Mouse (Mus musculus): ENCODE results near the gene H2-Q1. TPM values are rescaled to one million over a fixed set of nuclear protein-coding genes. Genes with fewer than 3 reads are reported as not detected.
A peak's percentile ranks its signal among the peaks of the same experiment; 100 is the strongest.
"Not testable (repeated sequence)": the region's sequence is repeated elsewhere in the genome, so short reads cannot be mapped to it uniquely, and the experiment has no call there.

The H2-Q1 gene
- polyA plus RNA-seq, 1 experiment from 2014 or later, result 0.60 TPM

DNA sequence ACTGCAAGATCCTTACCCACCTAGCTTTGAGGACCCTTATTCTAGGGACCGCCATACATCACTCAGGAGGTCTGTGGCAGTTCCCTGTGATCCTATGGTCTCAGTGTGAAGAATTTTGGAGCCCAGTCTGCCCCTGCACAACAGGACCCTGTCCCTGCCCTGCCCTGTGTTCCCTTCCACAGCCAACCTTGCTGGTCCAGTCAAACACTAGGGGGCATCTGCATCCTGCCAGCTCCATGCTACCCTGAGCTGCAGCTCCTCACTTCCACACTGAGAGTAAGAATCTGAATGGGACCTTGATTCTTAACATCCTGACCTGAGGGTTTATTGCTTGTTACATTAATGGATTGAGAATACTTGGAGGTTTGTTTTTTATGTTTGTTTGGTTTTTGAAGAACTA, 4.9 kb downstream of the H2-Q1 start:
- H3K27me3 ChIP-seq (replicated peaks; ENCODE audit: control insufficient read depth, insufficient read depth, low read length), result peaks cover 15% of the 10 kb centered on the region
- not testable (repeated sequence) for H3K27ac ChIP-seq (ENCODE audit: low read depth, low read length); H3K36me3 ChIP-seq (ENCODE audit: control insufficient read depth, insufficient read depth, low read length); ATAC-seq (replicated peaks; ENCODE audit: low FRiP score); H3K4me2 ChIP-seq; H3K9me3 ChIP-seq (ENCODE audit: control insufficient read depth, low read length); H3K9ac ChIP-seq (ENCODE audit: low read depth, low read length); H3K4me3 ChIP-seq (ENCODE audit: low read depth, low read length); DNase-seq (ENCODE audit: low spot score); H3K4me1 ChIP-seq (replicated peaks; ENCODE audit: control insufficient read depth, insufficient read depth, low read length)
- WGBS, result 43% methylated on average over 1 of the region's 1 CpGs

GRCm38 (mm10) chr17:35326000-35326399, 5.8 kb downstream of the H2-Q1 start:
- ATAC-seq (replicated peaks; ENCODE audit: low FRiP score); H3K9me3 ChIP-seq (ENCODE audit: control insufficient read depth, low read length); H3K9ac ChIP-seq (ENCODE audit: low read depth, low read length); H3K27me3 ChIP-seq (replicated peaks; ENCODE audit: control insufficient read depth, insufficient read depth, low read length); H3K27ac ChIP-seq (ENCODE audit: low read depth, low read length); H3K4me3 ChIP-seq (ENCODE audit: low read depth, low read length); DNase-seq (ENCODE audit: low spot score); H3K4me2 ChIP-seq; H3K4me1 ChIP-seq (replicated peaks; ENCODE audit: control insufficient read depth, insufficient read depth, low read length); H3K36me3 ChIP-seq (ENCODE audit: control insufficient read depth, insufficient read depth, low read length): not testable (repeated sequence)

GRCm38 (mm10) chr17:35329714-35330113, 9.5 kb downstream of the H2-Q1 start:
- H3K9me3 ChIP-seq (ENCODE audit: control insufficient read depth, low read length); H3K4me3 ChIP-seq (ENCODE audit: low read depth, low read length); H3K27ac ChIP-seq (ENCODE audit: low read depth, low read length); H3K36me3 ChIP-seq (ENCODE audit: control insufficient read depth, insufficient read depth, low read length); H3K27me3 ChIP-seq (replicated peaks; ENCODE audit: control insufficient read depth, insufficient read depth, low read length); H3K4me2 ChIP-seq; H3K4me1 ChIP-seq (replicated peaks; ENCODE audit: control insufficient read depth, insufficient read depth, low read length); DNase-seq (ENCODE audit: low spot score); ATAC-seq (replicated peaks; ENCODE audit: low FRiP score); H3K9ac ChIP-seq (ENCODE audit: low read depth, low read length): not testable (repeated sequence)
- 50% methylated on average over 3 of the region's 3 CpGs for WGBS

GRCm38 (mm10) chr17:35331546-35331945, 11.3 kb downstream of the H2-Q1 start:
- not testable (repeated sequence) for H3K4me3 ChIP-seq (ENCODE audit: low read depth, low read length); H3K9ac ChIP-seq (ENCODE audit: low read depth, low read length)
- 53% methylated on average over 6 of the region's 6 CpGs for WGBS

GRCm38 (mm10) chr17:35342071-35342671, 22.0 kb downstream of the H2-Q1 start, which contains the start of gene H2-Q2:
TSS of gene H2-Q2 (plus strand) at chr17:35342242.
- no peaks in the 10 kb centered on the region for H3K36me3 ChIP-seq (ENCODE audit: control insufficient read depth, insufficient read depth, low read length)
- H3K4me2 ChIP-seq, result peak within 1 kb of the TSS; percentile 65
- H3K27ac ChIP-seq (ENCODE audit: low read depth, low read length), result no peak within 1 kb of the TSS
- peaks cover 30% of the 10 kb centered on the region for H3K27me3 ChIP-seq (replicated peaks; ENCODE audit: control insufficient read depth, insufficient read depth, low read length)
- DNase-seq (ENCODE audit: low spot score) (no peak), ATAC-seq (replicated peaks; ENCODE audit: low FRiP score) (no peak)
- 3% methylated on average over 40 of the region's 40 CpGs for WGBS
- no peaks in the 10 kb centered on the region for H3K9me3 ChIP-seq (ENCODE audit: control insufficient read depth, low read length)
- H3K4me3 ChIP-seq (ENCODE audit: low read depth, low read length), result peak within 1 kb of the TSS; percentile 47
- H3K4me1 ChIP-seq (replicated peaks; ENCODE audit: control insufficient read depth, insufficient read depth, low read length), result peaks cover 3% of the 10 kb centered on the region; the same call in 1 of the 2 replicates
- 0 out of 2 replicates have a peak within 1 kb of the TSS, but pooled peaks have one; percentile 30 for H3K9ac ChIP-seq (ENCODE audit: low read depth, low read length)

More at GRCm38 (mm10) chr17:35331546-35331945, 11.3 kb downstream of the H2-Q1 start:
- H3K4me1 ChIP-seq (replicated peaks; ENCODE audit: control insufficient read depth, insufficient read depth, low read length); H3K4me2 ChIP-seq; H3K9me3 ChIP-seq (ENCODE audit: control insufficient read depth, low read length); H3K27me3 ChIP-seq (replicated peaks; ENCODE audit: control insufficient read depth, insufficient read depth, low read length); H3K36me3 ChIP-seq (ENCODE audit: control insufficient read depth, insufficient read depth, low read length); DNase-seq (ENCODE audit: low spot score); H3K27ac ChIP-seq (ENCODE audit: low read depth, low read length); ATAC-seq (replicated peaks; ENCODE audit: low FRiP score): not testable (repeated sequence)

DNA sequence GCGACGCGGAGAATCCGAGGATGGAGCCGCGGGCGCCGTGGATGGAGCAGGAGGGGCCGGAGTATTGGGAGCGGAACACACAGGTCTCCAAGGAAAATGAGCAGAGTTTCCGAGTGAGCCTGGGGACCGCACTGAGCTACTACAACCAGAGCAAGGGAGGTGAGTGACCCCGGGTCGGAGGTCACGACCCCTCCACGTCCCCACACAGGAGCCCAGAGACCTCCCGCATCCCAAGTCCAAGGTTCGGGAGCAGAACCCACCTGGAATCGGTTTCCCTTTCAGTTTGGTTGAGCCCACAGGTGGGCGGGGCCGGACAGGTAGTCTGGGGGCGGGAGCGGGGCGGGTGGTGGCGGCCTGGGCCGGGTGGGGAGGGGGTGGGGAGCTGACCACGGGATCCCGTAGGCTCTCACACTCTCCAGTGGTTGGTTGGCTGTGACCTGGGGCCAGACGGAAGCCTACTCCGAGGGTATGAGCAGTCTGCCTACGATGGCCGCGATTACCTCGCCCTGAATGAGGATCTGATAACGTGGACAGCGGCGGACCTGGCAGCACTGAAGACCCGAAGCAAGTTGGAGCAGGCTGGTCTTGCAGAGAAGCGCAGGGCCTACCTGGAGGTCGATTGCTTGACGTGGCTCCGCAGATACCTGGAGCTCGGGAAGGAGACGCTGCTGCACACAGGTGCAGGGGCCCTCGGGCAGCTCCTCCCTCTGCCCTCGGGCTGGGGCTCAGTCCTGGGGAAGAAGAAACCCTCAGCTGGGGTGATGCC, 22.7 kb downstream of the H2-Q1 start:
- H3K4me3 ChIP-seq (ENCODE audit: low read depth, low read length), result peak overlapping the region; percentile 47
- H3K4me2 ChIP-seq, result peak overlapping the region; percentile 65
- peaks cover 30% of the 10 kb centered on the region for H3K27me3 ChIP-seq (replicated peaks; ENCODE audit: control insufficient read depth, insufficient read depth, low read length)
- H3K36me3 ChIP-seq (ENCODE audit: control insufficient read depth, insufficient read depth, low read length), result no peaks in the 10 kb centered on the region
- no peak overlapping the region for H3K27ac ChIP-seq (ENCODE audit: low read depth, low read length)
- no peak for DNase-seq (ENCODE audit: low spot score)
- H3K4me1 ChIP-seq (replicated peaks; ENCODE audit: control insufficient read depth, insufficient read depth, low read length), result peaks cover 3% of the 10 kb centered on the region; the same call in 1 of the 2 replicates
- 0 out of 2 replicates have a peak overlapping the region, but pooled peaks have one; percentile 30 for H3K9ac ChIP-seq (ENCODE audit: low read depth, low read length)
- 3% methylated on average over 46 of the region's 46 CpGs for WGBS
- ATAC-seq (replicated peaks; ENCODE audit: low FRiP score), result no peak
- no peaks in the 10 kb centered on the region for H3K9me3 ChIP-seq (ENCODE audit: control insufficient read depth, low read length)

DNA sequence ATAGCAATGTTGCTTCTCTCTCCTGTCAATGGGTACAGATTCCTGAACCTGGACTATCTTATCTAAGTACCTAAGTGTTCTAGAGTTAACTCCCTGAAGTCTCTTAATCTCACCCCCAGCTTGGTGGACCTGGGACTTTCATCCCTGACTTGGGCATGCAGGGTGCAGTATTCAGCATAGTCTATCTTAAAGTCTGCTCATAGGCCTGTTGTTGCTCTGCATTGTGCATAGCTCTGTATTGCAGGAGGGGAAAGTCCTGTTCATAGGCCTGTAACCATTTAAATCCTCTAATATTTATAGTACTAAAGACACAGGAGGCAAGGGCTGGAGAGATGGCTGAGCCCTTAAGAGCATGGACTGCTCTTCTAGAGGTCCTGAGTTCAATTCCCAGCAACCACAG, 27.5 kb downstream of the H2-Q1 start:
- H3K9ac ChIP-seq (ENCODE audit: low read depth, low read length); H3K4me3 ChIP-seq (ENCODE audit: low read depth, low read length); H3K36me3 ChIP-seq (ENCODE audit: control insufficient read depth, insufficient read depth, low read length); DNase-seq (ENCODE audit: low spot score); H3K4me2 ChIP-seq; H3K9me3 ChIP-seq (ENCODE audit: control insufficient read depth, low read length); H3K27ac ChIP-seq (ENCODE audit: low read depth, low read length); H3K4me1 ChIP-seq (replicated peaks; ENCODE audit: control insufficient read depth, insufficient read depth, low read length); ATAC-seq (replicated peaks; ENCODE audit: low FRiP score): not testable (repeated sequence)
- H3K27me3 ChIP-seq (replicated peaks; ENCODE audit: control insufficient read depth, insufficient read depth, low read length), result peaks cover 11% of the 10 kb centered on the region

- not testable (repeated sequence) for DNase-seq (ENCODE audit: low spot score); H3K27ac ChIP-seq (ENCODE audit: low read depth, low read length); H3K4me2 ChIP-seq; H3K9me3 ChIP-seq (ENCODE audit: control insufficient read depth, low read length); H3K4me3 ChIP-seq (ENCODE audit: low read depth, low read length); ATAC-seq (replicated peaks; ENCODE audit: low FRiP score); H3K9ac ChIP-seq (ENCODE audit: low read depth, low read length); H3K36me3 ChIP-seq (ENCODE audit: control insufficient read depth, insufficient read depth, low read length); H3K27me3 ChIP-seq (replicated peaks; ENCODE audit: control insufficient read depth, insufficient read depth, low read length); H3K4me1 ChIP-seq (replicated peaks; ENCODE audit: control insufficient read depth, insufficient read depth, low read length)
- WGBS, result 56% methylated on average over 6 of the region's 6 CpGs
Observed at GRCm38 (mm10) chr17:35353275-35353674, 33.1 kb downstream of the H2-Q1 start.

DNA sequence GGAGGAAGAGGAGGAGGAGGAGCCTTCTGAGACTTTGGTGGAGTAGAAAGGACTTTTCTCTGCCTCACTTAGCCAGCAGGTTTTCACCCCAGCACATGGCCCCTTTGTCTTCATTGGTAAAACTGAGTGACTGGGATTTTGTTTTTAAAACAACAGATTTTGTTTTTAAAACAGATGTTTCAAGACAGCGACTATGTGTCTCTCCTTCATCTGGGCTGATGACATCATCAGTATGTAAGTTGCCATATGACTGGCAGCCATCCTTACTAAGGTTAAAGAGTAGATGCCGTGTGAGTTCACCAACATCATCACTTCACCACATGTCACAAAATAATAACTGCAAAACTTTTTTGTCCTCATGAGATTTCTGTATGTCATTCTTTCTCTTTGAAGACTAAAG, 33.9 kb downstream of the H2-Q1 start:
- Histone ChIP-seq H3K36me3 (ENCODE audit: control insufficient read depth, insufficient read depth, low read length) (no peaks in the 10 kb centered on the region), H3K27me3 (replicated peaks; ENCODE audit: control insufficient read depth, insufficient read depth, low read length) (peaks cover 5% of the 10 kb centered on the region), H3K9ac (ENCODE audit: low read depth, low read length) (no peak overlapping the region), H3K9me3 (ENCODE audit: control insufficient read depth, low read length) (no peaks in the 10 kb centered on the region), H3K27ac (ENCODE audit: low read depth, low read length) (no peak overlapping the region), H3K4me1 (replicated peaks; ENCODE audit: control insufficient read depth, insufficient read depth, low read length) (no peaks in the 10 kb centered on the region), H3K4me2 (no peak overlapping the region), H3K4me3 (ENCODE audit: low read depth, low read length) (no peak overlapping the region)
- WGBS, result 81% methylated on average over 2 of the region's 2 CpGs
- DNase-seq (ENCODE audit: low spot score) (no peak), ATAC-seq (replicated peaks; ENCODE audit: low FRiP score) (no peak)
